Mouse (Mus musculus) olfactory bulb, adult 2 months (tissue): Measurements from ENCODE around the gene Xiap. TPM values are rescaled to one million over a fixed set of nuclear protein-coding genes. Genes with fewer than 3 reads are reported as not detected.

Experiments
- H3K27ac ChIP-seq: fragments of 200-500 bp; 2 replicates; pipeline ENCODE4 v1.5.1; 2012; ENCODE audit warnings: low read depth, low read length; ENCODE audit not compliant: insufficient read depth
- H3K4me1 ChIP-seq: fragments of 200-500 bp; 2 replicates; pipeline ENCODE4 v1.6.1; 2012; ENCODE audit warnings: low read length; ENCODE audit not compliant: control insufficient read depth, insufficient read depth
- H3K4me3 ChIP-seq: fragments of 200-500 bp; 2 replicates; pipeline ENCODE4 v1.5.1; 2012; ENCODE audit warnings: mild to moderate bottlenecking, low read depth, low read length, moderate library complexity; ENCODE audit not compliant: insufficient read depth
- CTCF ChIP-seq: fragments of 200-500 bp; IDR thresholded peaks from 2 replicates; pipeline ENCODE4 v1.5.1; 2012; ENCODE audit warnings: low read depth, mild to moderate bottlenecking, low read length, moderate library complexity; ENCODE audit not compliant: insufficient read depth
- POLR2A ChIP-seq: fragments of 200-500 bp; IDR thresholded peaks from 2 replicates; pipeline ENCODE4 v1.6.1; 2012; ENCODE audit warnings: mild to moderate bottlenecking, low read depth, low read length, moderate library complexity; ENCODE audit not compliant: insufficient read depth
- WGBS: fragments of 180-500 bp; shearing (Covaris S2); methylation state at CpG from one replicate; pipeline ENCODE4 v1.1.7; 2018; 5-methylcytosine and 5-hydroxymethylcytosine counted together
- polyA plus RNA-seq: library from polyadenylated mRNA; stranded (reverse); fragments of >200 nt; gene quantifications from 2 replicates; pipeline ENCODE4 v1.2.4, GENCODE M21; 2012; ENCODE audit warnings: low replicate concordance; ENCODE audit not compliant: missing spikeins, insufficient read depth, insufficient read length

The Xiap gene
- polyA plus RNA-seq, 1 experiment = 56.1 TPM

DNA sequence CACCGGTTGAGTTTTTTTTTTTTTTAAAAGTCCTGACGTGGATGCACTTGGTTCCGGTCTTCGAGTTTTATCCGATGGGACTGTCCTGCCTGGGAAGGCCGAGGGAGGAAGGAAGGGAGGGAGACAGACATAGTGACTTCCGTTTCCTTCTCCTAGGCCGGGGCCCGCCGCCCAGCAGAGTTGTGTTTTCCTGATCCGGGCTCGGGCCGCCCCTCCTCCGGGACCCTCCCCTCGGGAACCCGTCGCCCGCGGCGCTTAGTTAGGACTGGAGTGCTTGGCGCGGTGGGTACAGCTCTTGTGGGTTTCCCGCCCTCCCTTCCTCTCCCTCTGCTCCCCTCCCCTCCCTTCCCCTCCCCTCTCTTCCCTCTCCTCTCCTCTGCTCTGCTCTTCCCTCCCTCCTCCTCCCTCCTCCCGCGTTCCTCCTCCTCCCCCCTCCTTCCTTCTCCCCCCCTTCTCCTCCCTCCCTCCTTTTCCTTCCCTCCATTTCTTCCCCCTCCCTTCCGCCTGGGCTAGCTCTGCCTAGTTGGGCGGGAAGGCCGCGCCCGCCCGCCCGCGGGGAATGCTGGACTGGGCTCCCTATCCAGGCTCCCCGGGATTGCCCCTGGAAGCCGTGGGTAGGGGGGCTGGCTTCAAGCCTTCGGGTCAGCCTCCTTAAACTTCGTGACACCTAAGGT lies 8.9 kb downstream of the Xiap start:
- Histone ChIP-seq H3K4me1 (peaks cover 3% of the 10 kb centered on the region; the same call in 1 of the 2 replicates), H3K4me3 (peak overlapping the region; percentile 72), H3K27ac (peak overlapping the region; percentile 90)
- TF ChIP-seq CTCF (no peak), POLR2A (no peak)
- WGBS = 11% methylated on average over 30 of the region's 37 CpGs

DNA sequence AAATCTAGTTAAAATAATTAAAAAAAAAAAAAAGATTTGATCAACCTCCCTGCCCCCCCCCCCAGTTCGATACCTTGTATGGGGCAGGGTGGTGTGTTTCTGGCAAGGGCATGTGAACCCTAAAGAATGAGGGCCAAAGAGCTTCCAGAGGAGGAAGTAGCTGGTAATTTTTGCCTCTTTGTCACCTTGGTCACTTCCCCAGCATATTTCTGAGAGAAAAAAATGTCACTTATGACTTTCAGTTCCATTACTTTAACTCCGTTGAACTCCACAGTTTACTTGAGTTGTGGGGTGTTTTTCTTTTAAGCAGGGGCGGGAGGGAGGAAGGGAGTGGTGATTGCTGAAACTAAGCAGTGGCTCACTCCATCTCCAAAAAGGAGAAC lies 9.4 kb downstream of the Xiap start:
- WGBS = 25% methylated on average over 3 of the region's 3 CpGs
- H3K27ac ChIP-seq = no peak overlapping the region
- H3K4me1 ChIP-seq = peaks cover 3% of the 10 kb centered on the region; the same call in 1 of the 2 replicates
- TF ChIP-seq POLR2A (no peak), CTCF (no peak)
- peak overlapping the region; percentile 72 for H3K4me3 ChIP-seq

DNA sequence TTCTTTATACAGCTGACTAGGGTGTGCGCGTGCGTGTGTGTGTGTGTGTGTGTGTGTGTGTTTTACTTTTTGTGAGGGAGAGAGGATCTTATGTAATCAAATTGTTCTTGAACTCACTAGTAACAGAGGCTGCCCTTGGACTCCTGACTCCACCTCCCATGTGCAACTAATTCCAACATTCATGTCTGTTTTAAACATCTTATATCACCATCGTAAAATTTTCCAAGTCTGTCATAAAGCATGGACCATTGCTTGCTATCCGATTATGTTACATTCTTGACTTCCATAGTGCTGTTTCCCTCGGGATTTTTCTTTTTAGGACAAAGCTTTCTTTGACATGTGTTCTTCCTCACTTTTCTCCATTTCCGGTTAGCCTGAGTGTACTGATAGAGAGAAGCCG lies 28.3 kb downstream of the Xiap start:
- Histone ChIP-seq H3K4me3 (no peak overlapping the region), H3K4me1 (no peaks in the 10 kb centered on the region), H3K27ac (no peak overlapping the region)
- 78% methylated on average over 8 of the region's 8 CpGs for WGBS
- no peak for TF ChIP-seq POLR2A
- TF ChIP-seq CTCF = no peak

DNA sequence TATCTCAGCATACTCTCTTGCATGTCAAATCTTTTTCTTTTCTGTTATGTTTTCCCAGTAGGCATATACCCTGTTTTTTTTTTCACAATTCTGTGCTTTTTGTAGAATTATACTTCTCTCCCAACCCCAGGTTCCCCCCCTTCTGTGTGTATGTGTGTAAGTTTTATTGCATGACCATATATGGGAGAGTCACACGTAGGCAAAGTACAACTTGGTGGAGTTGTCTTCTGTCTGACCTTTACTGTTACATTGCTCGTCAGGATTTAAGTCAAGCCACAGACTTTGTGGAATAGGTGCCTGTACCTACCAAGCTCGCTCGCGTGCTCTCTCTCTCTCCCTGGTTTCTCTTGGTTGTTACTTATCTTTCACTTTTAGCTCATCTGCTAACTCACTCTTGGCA lies 28.7 kb downstream of the Xiap start:
- no peak overlapping the region for H3K27ac ChIP-seq
- no peaks in the 10 kb centered on the region for H3K4me1 ChIP-seq
- H3K4me3 ChIP-seq = no peak overlapping the region
- WGBS = 91% methylated on average over 5 of the region's 5 CpGs
- TF ChIP-seq CTCF (no peak), POLR2A (no peak)

DNA sequence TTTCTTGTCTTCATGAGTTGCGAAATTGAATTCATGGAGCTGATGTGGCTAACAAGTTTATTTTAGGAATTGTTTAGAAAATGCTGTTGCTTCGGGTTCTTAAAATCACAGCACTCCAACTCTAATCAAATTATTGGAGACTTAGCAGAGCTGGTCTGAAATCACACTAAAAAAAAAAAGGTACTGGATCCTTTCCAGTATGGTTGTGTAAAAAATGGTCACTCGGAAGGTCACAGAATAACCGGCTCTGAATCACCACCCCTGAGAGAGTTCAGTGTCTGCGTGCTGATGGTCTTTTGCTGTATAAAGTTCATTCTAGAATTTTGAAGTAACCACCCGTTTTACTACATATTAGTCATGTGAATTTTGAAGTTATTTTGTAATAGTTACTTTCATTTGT lies 47.7 kb downstream of the Xiap start:
- 81% methylated on average over 6 of the region's 6 CpGs for WGBS
- H3K4me3 ChIP-seq = no peak overlapping the region
- H3K4me1 ChIP-seq = no peaks in the 10 kb centered on the region
- no peak for TF ChIP-seq CTCF
- TF ChIP-seq POLR2A = no peak
- no peak overlapping the region for H3K27ac ChIP-seq

DNA sequence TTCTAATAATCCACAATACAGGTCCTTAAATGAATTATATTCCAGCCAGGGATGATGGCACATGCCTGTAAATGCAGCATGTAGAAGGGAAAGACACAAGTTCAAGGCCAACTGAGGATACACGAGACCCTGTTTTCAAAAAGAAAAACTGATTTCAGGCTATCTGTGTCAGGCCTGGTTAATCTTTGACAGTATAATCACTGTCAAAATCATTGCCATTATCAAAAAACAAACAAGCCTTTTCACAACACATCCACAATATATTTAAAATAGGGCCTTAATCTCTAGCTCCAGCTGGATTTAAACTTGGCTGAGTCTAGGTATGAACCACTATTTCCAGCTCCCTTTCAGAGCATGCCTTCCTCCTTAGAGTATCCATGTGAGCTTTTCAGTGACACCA lies 51.1 kb downstream of the Xiap start:
- 90% methylated on average over 1 of the region's 1 CpGs for WGBS
- Histone ChIP-seq H3K4me3 (no peak overlapping the region), H3K27ac (no peak overlapping the region), H3K4me1 (no peaks in the 10 kb centered on the region)
- no peak for TF ChIP-seq CTCF
- TF ChIP-seq POLR2A = no peak

DNA sequence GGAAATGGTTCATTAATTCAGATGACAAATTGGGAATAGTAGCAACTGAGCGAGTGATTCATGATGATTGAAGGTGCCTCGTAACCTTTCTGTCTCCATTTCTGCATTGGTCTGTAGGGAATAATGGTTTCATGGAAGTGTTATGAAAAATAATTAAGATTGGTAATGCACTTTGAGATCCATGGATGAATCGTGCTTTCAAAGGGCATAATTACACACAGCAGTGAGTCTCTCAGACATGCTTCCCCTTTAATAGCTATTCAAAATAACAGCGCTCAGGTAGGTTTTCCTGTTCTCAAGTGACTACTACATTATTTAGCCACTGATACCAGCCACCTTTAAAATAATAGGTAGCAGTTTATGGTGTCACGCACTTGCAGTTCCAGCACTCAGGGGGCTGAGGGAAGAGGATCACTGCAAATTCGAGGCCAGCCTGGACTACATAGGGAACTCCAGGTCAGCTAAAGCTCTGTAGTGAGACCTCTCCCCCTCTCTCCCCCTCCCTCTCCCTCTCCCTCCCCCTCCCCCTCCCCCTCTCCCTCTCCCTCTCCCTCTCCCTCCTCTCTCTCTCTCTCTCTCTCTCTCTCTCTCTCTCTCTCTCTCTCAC lies 60.1 kb downstream of the Xiap start:
- WGBS = 80% methylated on average over 6 of the region's 6 CpGs
- no peak overlapping the region for H3K4me3 ChIP-seq
- no peak overlapping the region for H3K27ac ChIP-seq
- no peaks in the 10 kb centered on the region for H3K4me1 ChIP-seq
- TF ChIP-seq POLR2A = no peak

DNA sequence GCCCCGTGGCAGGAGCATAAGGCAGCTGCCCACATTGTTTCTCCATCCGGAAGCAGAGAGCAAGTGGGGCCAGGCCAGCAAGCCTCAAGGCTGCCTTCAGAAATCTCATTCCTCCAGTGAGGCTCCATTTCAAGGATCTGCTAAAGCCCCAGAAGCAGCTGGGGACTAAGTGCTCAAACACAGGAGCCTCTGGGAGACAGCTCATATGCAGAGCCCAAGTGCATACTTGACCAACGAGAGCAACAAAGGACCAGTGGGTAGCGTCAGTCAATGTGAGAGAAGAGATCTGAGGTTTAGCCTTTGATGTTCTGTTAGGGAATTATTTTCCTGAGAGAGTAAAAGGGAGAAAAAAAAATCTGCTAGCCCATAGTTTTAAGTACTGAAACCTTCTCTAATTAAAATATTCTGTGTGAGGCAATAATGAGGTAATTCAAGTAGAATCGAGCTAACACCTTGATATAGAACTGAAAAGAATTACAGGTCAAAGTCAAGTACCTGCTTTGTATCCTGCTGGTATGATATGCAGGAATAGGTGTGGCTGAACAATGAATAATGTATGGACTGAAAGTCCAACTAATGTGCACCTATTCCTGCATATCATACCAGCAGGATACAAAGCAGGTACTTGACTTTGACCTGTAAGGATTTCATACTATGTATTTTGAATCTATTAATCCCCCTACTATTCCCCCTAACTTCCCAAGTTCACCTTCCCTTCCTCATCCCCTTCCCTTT lies 65.7 kb downstream of the Xiap start:
- no peak overlapping the region for H3K27ac ChIP-seq
- no peaks in the 10 kb centered on the region for H3K4me1 ChIP-seq
- WGBS = 76% methylated on average over 5 of the region's 5 CpGs
- TF ChIP-seq CTCF (no peak), POLR2A (no peak)
- no peak overlapping the region for H3K4me3 ChIP-seq

DNA sequence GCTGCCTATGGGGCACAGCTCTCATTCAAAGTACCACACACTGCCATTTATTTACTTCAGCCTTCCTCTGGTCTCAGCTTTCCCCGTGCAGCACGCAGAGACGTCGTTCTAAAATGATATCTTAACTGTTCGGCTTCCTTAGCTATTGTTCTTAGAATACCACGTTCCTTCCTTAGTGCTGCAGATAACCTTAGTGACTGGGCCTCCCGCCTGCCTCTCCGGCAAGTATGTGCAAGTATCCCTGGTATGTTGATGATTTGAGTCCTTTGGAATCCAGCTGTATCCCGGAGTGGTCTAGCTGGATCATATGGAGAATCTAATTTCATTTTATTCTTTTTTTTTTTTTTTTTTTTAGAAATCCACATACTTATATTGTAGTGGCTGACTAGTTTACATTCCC lies 80.4 kb downstream of the Xiap start:
- TF ChIP-seq CTCF (no peak), POLR2A (no peak)
- Histone ChIP-seq H3K27ac (no peak overlapping the region), H3K4me1 (no peaks in the 10 kb centered on the region), H3K4me3 (no peak overlapping the region)
- 76% methylated on average over 9 of the region's 9 CpGs for WGBS
